Mouse (Mus musculus) lung, adult 2 months (tissue): ENCODE measurements around the gene Pitpnb. TPM values are rescaled to one million over a fixed set of nuclear protein-coding genes. Genes with fewer than 3 reads are reported as not detected.
A peak's percentile ranks its signal among the peaks of the same experiment; 100 is the strongest.

Experiments used
- DNase-seq: peaks from one replicate; pipeline ENCODE4 v3.0.0; 2022
- H3K4me1 ChIP-seq: fragments of 200-500 bp; 2 replicates; pipeline ENCODE4 v1.6.1; 2011; ENCODE audit warnings: low read length; ENCODE audit not compliant: control insufficient read depth, insufficient read depth
- H3K4me3 ChIP-seq: fragments of 200-500 bp; replicated peaks from 2 replicates; pipeline ENCODE3; 2011; ENCODE audit warnings: low read depth, mild to moderate bottlenecking, control low read depth, low read length; ENCODE audit errors: extremely low read depth
- CTCF ChIP-seq: fragments of 200-500 bp; IDR thresholded peaks from 2 replicates; pipeline ENCODE4 v1.5.1; 2011; ENCODE audit warnings: mild to moderate bottlenecking, low read length, control low read depth; ENCODE audit not compliant: insufficient read depth
- POLR2A ChIP-seq: fragments of 200-500 bp; IDR thresholded peaks from 2 replicates; pipeline ENCODE4 v1.6.1; 2011; ENCODE audit warnings: low read depth, mild to moderate bottlenecking, control low read depth, low read length, borderline replicate concordance; ENCODE audit errors: extremely low read depth
- WGBS: fragments of 180-500 bp; shearing (Covaris S2); methylation state at CpG from one replicate; pipeline ENCODE4 v1.1.7; 2018; 5-methylcytosine and 5-hydroxymethylcytosine counted together
- polyA plus RNA-seq: library from polyadenylated mRNA; depleted of rRNA; stranded (reverse); fragments of >200 nt; gene quantifications from 2 replicates; pipeline ENCODE4 v1.2.3, GENCODE M21; 2012

Gene Pitpnb
- polyA plus RNA-seq, 1 experiment: 53.9 TPM

GRCm38 (mm10) chr5:111304730-111305129 is 25.8 kb upstream of the Pitpnb start:
- TF ChIP-seq POLR2A (no peak), CTCF (no peak)
- H3K4me1 ChIP-seq: no peaks in the 10 kb centered on the region
- H3K4me3 ChIP-seq: no peak overlapping the region
- 89% methylated on average over 3 of the region's 3 CpGs for WGBS
- DNase-seq: no peak

GRCm38 (mm10) chr5:111310185-111310584 is 20.4 kb upstream of the Pitpnb start:
- WGBS: 53% methylated on average over 6 of the region's 6 CpGs
- TF ChIP-seq CTCF: no peak
- TF ChIP-seq POLR2A: no peak

GRCm38 (mm10) chr5:111313833-111314232 is 16.7 kb upstream of the Pitpnb start:
- WGBS: 84% methylated on average over 9 of the region's 9 CpGs
- Histone ChIP-seq H3K4me1 (no peaks in the 10 kb centered on the region), H3K4me3 (no peak overlapping the region)
- DNase-seq: no peak
- TF ChIP-seq CTCF: no peak
- no peak for TF ChIP-seq POLR2A

More at GRCm38 (mm10) chr5:111310185-111310584, 20.4 kb upstream of the Pitpnb start:
- no peak overlapping the region for H3K4me3 ChIP-seq
- no peak for DNase-seq
- H3K4me1 ChIP-seq: no peaks in the 10 kb centered on the region

- H3K4me1 ChIP-seq: no peaks in the 10 kb centered on the region
- H3K4me3 ChIP-seq: no peak overlapping the region
- no peak for DNase-seq
- 91% methylated on average over 6 of the region's 6 CpGs for WGBS
- TF ChIP-seq CTCF (no peak), POLR2A (no peak)
Measured at GRCm38 (mm10) chr5:111315061-111315460, 15.5 kb upstream of the Pitpnb start.

GRCm38 (mm10) chr5:111317526-111317925 is 13.0 kb upstream of the Pitpnb start:
- WGBS: 75% methylated on average over 3 of the region's 3 CpGs
- Histone ChIP-seq H3K4me3 (no peak overlapping the region), H3K4me1 (no peaks in the 10 kb centered on the region)
- no peak for DNase-seq
- TF ChIP-seq POLR2A: no peak
- TF ChIP-seq CTCF: no peak

- TF ChIP-seq POLR2A (no peak), CTCF (no peak)
- 46% methylated on average over 1 of the region's 1 CpGs for WGBS
- DNase-seq: no peak
- Histone ChIP-seq H3K4me1 (no peaks in the 10 kb centered on the region), H3K4me3 (no peak overlapping the region)
Measured at GRCm38 (mm10) chr5:111318946-111319345, 11.6 kb upstream of the Pitpnb start.

- 12% methylated on average over 1 of the region's 1 CpGs for WGBS
- TF ChIP-seq POLR2A (no peak), CTCF (no peak)
- H3K4me1 ChIP-seq: peaks cover 3% of the 10 kb centered on the region; the same call in 1 of the 2 replicates
- no peak overlapping the region for H3K4me3 ChIP-seq
- no peak for DNase-seq
Measured at GRCm38 (mm10) chr5:111325813-111326212, 4.8 kb upstream of the Pitpnb start.

GRCm38 (mm10) chr5:111327420-111327819 is 3.1 kb upstream of the Pitpnb start:
- DNase-seq: no peak
- peaks cover 11% of the 10 kb centered on the region for H3K4me1 ChIP-seq
- WGBS: 42% methylated on average over 7 of the region's 7 CpGs
- TF ChIP-seq POLR2A (no peak), CTCF (no peak)
- no peak overlapping the region for H3K4me3 ChIP-seq

- Histone ChIP-seq H3K4me1 (peaks cover 11% of the 10 kb centered on the region), H3K4me3 (peak overlapping the region; percentile 88)
- TF ChIP-seq CTCF (no peak), POLR2A (no peak)
- DNase-seq: no peak
- 13% methylated on average over 10 of the region's 10 CpGs for WGBS
Measured at GRCm38 (mm10) chr5:111329782-111330416, 664 bp upstream of the Pitpnb start.

- no peak for DNase-seq
- peaks cover 11% of the 10 kb centered on the region for H3K4me1 ChIP-seq
- TF ChIP-seq POLR2A: no peak
- TF ChIP-seq CTCF: no peak
- under 1% methylated on average over 14 of the region's 14 CpGs for WGBS
- peak overlapping the region; percentile 92 for H3K4me3 ChIP-seq
Measured at GRCm38 (mm10) chr5:111331099-111331435, 504 bp downstream of the Pitpnb start.
